Mouse (Mus musculus) neural tube, embryonic 15.5 days (tissue): ENCODE measurements around the gene Cyp2j9. TPM values are rescaled to one million over a fixed set of nuclear protein-coding genes. Genes with fewer than 3 reads are reported as not detected.
A peak's percentile ranks its signal among the peaks of the same experiment; 100 is the strongest.

ENCODE experiments used
- ATAC-seq: fragments of 200-750 bp; cut with Nextera tagmentation; 2 replicates; pipeline ENCODE4 v1.8.0; 2017; ENCODE audit warnings: mild to moderate bottlenecking, moderate TSS enrichment, moderate library complexity; ENCODE audit not compliant: low FRiP score
- H3K27ac ChIP-seq: fragments of 300-500 bp; sonication (generic); replicated peaks from 2 replicates; pipeline ENCODE4 v1.5.1; 2015; ENCODE audit warnings: mild to moderate bottlenecking, inconsistent platforms
- H3K27me3 ChIP-seq: fragments of 300-500 bp; sonication (generic); replicated peaks from 2 replicates; pipeline ENCODE4 v1.6.1; 2015; ENCODE audit warnings: inconsistent platforms
- H3K36me3 ChIP-seq: fragments of 300-500 bp; sonication (generic); 2 replicates; pipeline ENCODE4 v1.6.1; 2015; ENCODE audit warnings: inconsistent platforms
- H3K4me1 ChIP-seq: fragments of 300-500 bp; sonication (generic); 2 replicates; pipeline ENCODE4 v1.6.1; 2015; ENCODE audit warnings: inconsistent platforms
- H3K4me2 ChIP-seq: fragments of 300-500 bp; sonication (generic); 2 replicates; pipeline ENCODE4 v1.6.1; 2015; ENCODE audit warnings: inconsistent platforms, mild to moderate bottlenecking, moderate library complexity
- H3K4me3 ChIP-seq: fragments of 300-500 bp; sonication (generic); replicated peaks from 2 replicates; pipeline ENCODE4 v1.5.1; 2015; ENCODE audit warnings: mild to moderate bottlenecking, inconsistent platforms
- H3K9ac ChIP-seq: fragments of 300-500 bp; sonication (generic); replicated peaks from 2 replicates; pipeline ENCODE4 v1.6.1; 2015; ENCODE audit warnings: mild to moderate bottlenecking, inconsistent platforms
- H3K9me3 ChIP-seq: fragments of 300-500 bp; sonication (generic); replicated peaks from 2 replicates; pipeline ENCODE4 v1.6.1; 2016; ENCODE audit warnings: inconsistent platforms
- WGBS: fragments of 180-500 bp; shearing (Covaris S2); methylation state at CpG from one replicate; pipeline ENCODE4 v1.1.7; 2015; ENCODE audit warnings: mixed read lengths; 5-methylcytosine and 5-hydroxymethylcytosine counted together
- polyA plus RNA-seq: library from polyadenylated mRNA; unstranded; fragments of >200 nt; fragmentation: Nextera tagmentation; extraction: Ambion mirVana; gene quantifications from 2 replicates; pipeline ENCODE4 v1.2.1, GENCODE M21; 2015

Cyp2j9 gene
- polyA plus RNA-seq, 1 experiment from 2014 or later = 8.7 TPM

- Histone ChIP-seq H3K4me1 (no peaks in the 10 kb centered on the region), H3K4me2 (peak within 1 kb of the TSS; percentile 69), H3K9me3 (no peaks in the 10 kb centered on the region), H3K9ac (peak within 1 kb of the TSS; percentile 68), H3K27ac (peak within 1 kb of the TSS; percentile 70), H3K4me3 (peak within 1 kb of the TSS; percentile 56), H3K36me3 (no peaks in the 10 kb centered on the region), H3K27me3 (no peaks in the 10 kb centered on the region)
- ATAC-seq = peak; percentile 95
- 4% methylated on average over 16 of the region's 16 CpGs for whole genome bisulfite sequencing
These were observed 38.1 kb downstream of the Cyp2j9 start, which contains the start of gene Cyp2j6 for GRCm38 (mm10) chr4:96553133-96553819. TSS of gene Cyp2j6 (minus strand) at chr4:96553661.

GRCm38 (mm10) chr4:96551619-96552018 lies 39.8 kb downstream of the Cyp2j9 start:
- WGBS = 89% methylated on average over 3 of the region's 3 CpGs
- Histone ChIP-seq H3K27ac (no peak overlapping the region), H3K27me3 (no peaks in the 10 kb centered on the region), H3K4me3 (no peak overlapping the region), H3K9me3 (no peaks in the 10 kb centered on the region), H3K9ac (no peak overlapping the region), H3K36me3 (no peaks in the 10 kb centered on the region), H3K4me1 (no peaks in the 10 kb centered on the region), H3K4me2 (peak overlapping the region; percentile 2; the same call in 1 of the 2 replicates)
- no peak for ATAC-seq

GRCm38 (mm10) chr4:96545976-96546375 lies 45.4 kb downstream of the Cyp2j9 start:
- no peaks in the 10 kb centered on the region for H3K9me3 ChIP-seq
- no peak overlapping the region for H3K4me3 ChIP-seq
- WGBS = 68% methylated on average over 1 of the region's 1 CpGs
- H3K27ac ChIP-seq = no peak overlapping the region
- no peaks in the 10 kb centered on the region for H3K4me1 ChIP-seq
- H3K9ac ChIP-seq = no peak overlapping the region
- no peaks in the 10 kb centered on the region for H3K36me3 ChIP-seq
- H3K27me3 ChIP-seq = no peaks in the 10 kb centered on the region
- no peak for ATAC-seq
- H3K4me2 ChIP-seq = no peak overlapping the region

- no peaks in the 10 kb centered on the region for H3K4me1 ChIP-seq
- no peak overlapping the region for H3K4me3 ChIP-seq
- no peak for ATAC-seq
- WGBS = 19% methylated on average over 1 of the region's 1 CpGs
- no peak overlapping the region for H3K27ac ChIP-seq
- H3K4me2 ChIP-seq = no peak overlapping the region
- H3K9me3 ChIP-seq = no peaks in the 10 kb centered on the region
- H3K36me3 ChIP-seq = peaks cover 4% of the 10 kb centered on the region; the same call in 1 of the 2 replicates
- H3K9ac ChIP-seq = no peak overlapping the region
- no peaks in the 10 kb centered on the region for H3K27me3 ChIP-seq
These were observed 65.6 kb downstream of the Cyp2j9 start for GRCm38 (mm10) chr4:96525772-96526171.

GRCm38 (mm10) chr4:96522256-96522655 lies 69.1 kb downstream of the Cyp2j9 start:
- H3K27me3 ChIP-seq = no peaks in the 10 kb centered on the region
- ATAC-seq = no peak
- no peaks in the 10 kb centered on the region for H3K36me3 ChIP-seq
- H3K4me2 ChIP-seq = no peak overlapping the region
- 87% methylated on average over 2 of the region's 2 CpGs for WGBS
- no peaks in the 10 kb centered on the region for H3K9me3 ChIP-seq
- H3K4me3 ChIP-seq = no peak overlapping the region
- no peak overlapping the region for H3K27ac ChIP-seq
- H3K9ac ChIP-seq = no peak overlapping the region
- no peaks in the 10 kb centered on the region for H3K4me1 ChIP-seq

Other genes with a start within 250 kb of the Cyp2j9 start
- not detected in 2 replicates for gene Cyp2j11, start 242.9 kb downstream of the Cyp2j9 start, polyA plus RNA-seq
- gene Cyp2j8, start 84.2 kb downstream of the Cyp2j9 start, polyA plus RNA-seq = not detected in 2 replicates
- 6.2 and 7.2 TPM in 2 replicates for gene Cyp2j6, start 37.9 kb downstream of the Cyp2j9 start, polyA plus RNA-seq
- gene Cyp2j5, start 72.6 kb upstream of the Cyp2j9 start, polyA plus RNA-seq = not detected in 2 replicates
- not detected in 2 replicates for gene Gm12695, start 193.6 kb upstream of the Cyp2j9 start, polyA plus RNA-seq